Mouse (Mus musculus) layer of hippocampus, postnatal 25 days (tissue): Measurements from ENCODE around the gene Ism2. TPM values are rescaled to one million over a fixed set of nuclear protein-coding genes. Genes with fewer than 3 reads are reported as not detected.
"Not testable (repeated sequence)": the region's sequence is repeated elsewhere in the genome, so short reads cannot be mapped to it uniquely, and the experiment has no call there.

Experiments
- DNase-seq, 2 experiments: peaks; one replicate each; pipeline ENCODE4 v3.0.0; 2022; ENCODE audit warnings: mixed read lengths in 2 of 2, low spot score in 1 of 2; ENCODE audit errors: extremely low spot score in 1 of 2
- total RNA-seq, 2 experiments: library from RNA; stranded (reverse); gene quantifications; 2 replicates each; pipeline ENCODE4 v1.2.3; 2021

Ism2 gene
- under 1 TPM; 0.25 to 0.70 TPM for total RNA-seq

- DNase-seq, result no peak
Measured at GRCm38 (mm10) chr12:87299657-87300440, at the start of gene Ism2. Gene Ism2, minus strand, starts transcription at chr12:87299705.

- no peak for DNase-seq
Measured at GRCm38 (mm10) chr12:87348029-87348428, 48.5 kb upstream of the Ism2 start.

- DNase-seq, result no peak
Measured at GRCm38 (mm10) chr12:87347511-87347910, 48.0 kb upstream of the Ism2 start.

- DNase-seq, result no peak
Measured at GRCm38 (mm10) chr12:87343084-87343605, 43.6 kb upstream of the Ism2 start.

GRCm38 (mm10) chr12:87338082-87338481, 38.6 kb upstream of the Ism2 start:
- DNase-seq, result no peak

GRCm38 (mm10) chr12:87334886-87335285, 35.4 kb upstream of the Ism2 start:
- no peak for DNase-seq

GRCm38 (mm10) chr12:87333794-87334193, 34.3 kb upstream of the Ism2 start:
- DNase-seq, result no peak

GRCm38 (mm10) chr12:87332511-87332910, 33.0 kb upstream of the Ism2 start:
- DNase-seq, result no peak

GRCm38 (mm10) chr12:87331908-87332307, 32.4 kb upstream of the Ism2 start:
- DNase-seq, result no peak

GRCm38 (mm10) chr12:87331053-87331456, 31.6 kb upstream of the Ism2 start:
- DNase-seq, result no peak

GRCm38 (mm10) chr12:87330213-87330612, 30.7 kb upstream of the Ism2 start:
- DNase-seq, result no peak

- no peak for DNase-seq
Measured at GRCm38 (mm10) chr12:87328025-87328424, 28.5 kb upstream of the Ism2 start.

GRCm38 (mm10) chr12:87327610-87328009, 28.1 kb upstream of the Ism2 start:
- no peak for DNase-seq

GRCm38 (mm10) chr12:87325452-87325851, 25.9 kb upstream of the Ism2 start:
- DNase-seq, result no peak

GRCm38 (mm10) chr12:87319229-87319628, 19.7 kb upstream of the Ism2 start:
- no peak for DNase-seq

GRCm38 (mm10) chr12:87317951-87318350, 18.4 kb upstream of the Ism2 start:
- DNase-seq, result no peak

- DNase-seq, result no peak
Measured at GRCm38 (mm10) chr12:87313098-87313497, 13.6 kb upstream of the Ism2 start.

GRCm38 (mm10) chr12:87306584-87306844, 7.0 kb upstream of the Ism2 start:
- DNase-seq, result not testable (repeated sequence)

- DNase-seq, result no peak
Measured at GRCm38 (mm10) chr12:87305767-87306583, 6.5 kb upstream of the Ism2 start.

- DNase-seq, result no peak
Measured at GRCm38 (mm10) chr12:87301189-87301588, 1.7 kb upstream of the Ism2 start.

- no peak for DNase-seq
Measured at GRCm38 (mm10) chr12:87300441-87300690, 861 bp upstream of the Ism2 start.
